Mouse (Mus musculus) heart, adult 8-10 months (tissue): ENCODE measurements around the gene Bola1. TPM values are rescaled to one million over a fixed set of nuclear protein-coding genes. Genes with fewer than 3 reads are reported as not detected.
"Not testable (repeated sequence)": the region's sequence is repeated elsewhere in the genome, so short reads cannot be mapped to it uniquely, and the experiment has no call there.

ENCODE experiments used
- DNase-seq: peaks from one replicate; pipeline ENCODE4 v3.0.0; 2022; ENCODE audit warnings: low spot score
- total RNA-seq, 4 experiments: library from RNA; stranded (reverse); gene quantifications; 2 replicates each; pipeline ENCODE4 v1.2.4; 2022

Gene Bola1
- total RNA-seq, 4 experiments from 2014 or later: 24.1 to 35.6 (median 29.8) TPM

- no peak for DNase-seq
Measured at GRCm38 (mm10) chr3:96181510-96182381, 37.8 kb downstream of the Bola1 start.

GRCm38 (mm10) chr3:96180727-96181477 lies 38.6 kb downstream of the Bola1 start, which contains the start of gene Sv2a:
Gene Sv2a (plus strand): TSS chr3:96181151.
- DNase-seq: no peak

- DNase-seq: peak; percentile 65
Measured at GRCm38 (mm10) chr3:96179531-96179930, 40.0 kb downstream of the Bola1 start.

- no peak for DNase-seq
Measured at GRCm38 (mm10) chr3:96178902-96179301, 40.6 kb downstream of the Bola1 start.

- no peak for DNase-seq
Measured at GRCm38 (mm10) chr3:96178427-96178826, 41.1 kb downstream of the Bola1 start.

GRCm38 (mm10) chr3:96175251-96175650 lies 44.3 kb downstream of the Bola1 start:
- no peak for DNase-seq

- DNase-seq: not testable (repeated sequence)
Measured at GRCm38 (mm10) chr3:96174042-96174441, 45.5 kb downstream of the Bola1 start.

- DNase-seq: no peak
Measured at GRCm38 (mm10) chr3:96173185-96173584, 46.3 kb downstream of the Bola1 start.

- DNase-seq: peak; percentile 86
Measured at GRCm38 (mm10) chr3:96172197-96173178, 47.0 kb downstream of the Bola1 start, which contains the start of gene Sf3b4. Gene Sf3b4 (plus strand): TSS chr3:96172332.

- no peak for DNase-seq
Measured at GRCm38 (mm10) chr3:96171583-96172196, 47.8 kb downstream of the Bola1 start.

- no peak for DNase-seq
Measured at GRCm38 (mm10) chr3:96170976-96171545, 48.4 kb downstream of the Bola1 start.

- no peak for DNase-seq
Measured at GRCm38 (mm10) chr3:96170276-96170675, 49.2 kb downstream of the Bola1 start.

- DNase-seq: no peak
Measured at GRCm38 (mm10) chr3:96168466-96169158, 50.9 kb downstream of the Bola1 start.

- no peak for DNase-seq
Measured at GRCm38 (mm10) chr3:96163040-96163439, 56.5 kb downstream of the Bola1 start.

GRCm38 (mm10) chr3:96161869-96162840 lies 57.4 kb downstream of the Bola1 start, which contains the start of gene Mtmr11:
Gene Mtmr11 (plus strand): TSS chr3:96162004.
- peak; percentile 62 for DNase-seq

GRCm38 (mm10) chr3:96160803-96161516 lies 58.5 kb downstream of the Bola1 start:
- DNase-seq: peak; percentile 55

- DNase-seq: peak; percentile 78
Measured at GRCm38 (mm10) chr3:96160222-96160802, 59.2 kb downstream of the Bola1 start.
